In the genomic region with DNA sequence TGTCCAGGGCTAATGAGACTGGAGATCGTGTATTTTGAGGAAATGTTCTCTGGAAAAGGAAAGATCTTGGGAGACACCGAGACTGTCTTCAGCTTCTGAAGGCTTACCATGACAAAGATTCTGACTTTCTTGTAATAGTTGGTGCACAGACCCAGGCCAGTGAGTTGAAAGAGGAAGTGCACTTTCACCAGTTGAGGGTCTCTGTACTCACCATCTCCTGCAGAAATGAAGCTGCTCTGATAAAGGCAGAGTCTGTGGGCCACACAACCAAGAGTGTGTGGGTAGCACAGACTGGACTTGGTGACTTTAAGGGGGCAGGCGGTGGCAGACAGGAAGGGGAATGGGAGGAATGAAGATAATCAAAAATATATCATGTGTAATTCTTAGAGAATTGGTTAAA, we compare ENCODE assay signal across 26 mouse cellular contexts. TPM values are rescaled to one million over a fixed set of nuclear protein-coding genes. Genes with fewer than 3 reads are reported as not detected.
"Had no signal": no experiment of that assay in that cellular context is flagged by ENCODE, and none has a peak within 500 bp of the region (broad histone marks: within the 10 kb centered on the region; RNA-seq: fewer than 3 reads in every experiment).

No protein-coding gene starts in this region.

- H3K36me3 ChIP-seq: heart, embryonic 15.5 days; intestine, embryonic 15.5 days; limb, embryonic 10.5 days had no signal

- H3K4me2 ChIP-seq: heart, embryonic 11.5 days; heart, embryonic 13.5 days; heart, embryonic 15.5 days; hindbrain, embryonic 13.5 days; hindbrain, embryonic 15.5 days; intestine, embryonic 15.5 days; limb, embryonic 12.5 days; liver, embryonic 11.5 days; liver, embryonic 13.5 days; liver, embryonic 15.5 days had no signal

- H3K9ac ChIP-seq: heart, embryonic 13.5 days; heart, embryonic 15.5 days; hindbrain, embryonic 13.5 days; hindbrain, embryonic 15.5 days; intestine, embryonic 15.5 days; limb, embryonic 12.5 days; liver, embryonic 13.5 days; liver, embryonic 15.5 days had no signal

- ATAC-seq: inflammation-experienced regulatory T-cells, adult 6 months; intestine, embryonic 15.5 days; intestine, postnatal 0 days had no signal

- H3K27ac ChIP-seq: heart, adult 2 months; heart, embryonic 13.5 days; heart, embryonic 15.5 days; hindbrain, embryonic 13.5 days; hindbrain, embryonic 15.5 days; intestine, embryonic 15.5 days; layer of hippocampus, adult 2 months; left cerebral cortex, adult 2 months; limb, embryonic 10.5 days; limb, embryonic 12.5 days; liver, embryonic 13.5 days; liver, embryonic 15.5 days had no signal

- H3K4me3 ChIP-seq: heart, adult 2 months; heart, embryonic 13.5 days; heart, embryonic 15.5 days; hindbrain, embryonic 13.5 days; hindbrain, embryonic 15.5 days; intestine, embryonic 15.5 days; layer of hippocampus, adult 2 months; left cerebral cortex, adult 2 months; limb, embryonic 10.5 days; limb, embryonic 12.5 days; liver, embryonic 13.5 days; liver, embryonic 15.5 days had no signal

- H3K9me3 ChIP-seq: heart, embryonic 13.5 days; heart, embryonic 15.5 days; hindbrain, embryonic 13.5 days; hindbrain, embryonic 15.5 days; intestine, embryonic 15.5 days; limb, embryonic 10.5 days; limb, embryonic 12.5 days; liver, embryonic 13.5 days; liver, embryonic 15.5 days had no signal

- H3K27me3 ChIP-seq: heart, embryonic 13.5 days; heart, embryonic 15.5 days; hindbrain, embryonic 13.5 days; hindbrain, embryonic 15.5 days; intestine, embryonic 15.5 days; limb, embryonic 12.5 days; liver, embryonic 13.5 days; liver, embryonic 15.5 days had no signal

- DNase-seq: gastrocnemius, postnatal 14 days; heart, adult 11 months; heart, adult 2 months; heart, postnatal 14 days; heart, postnatal 36 days; kidney, adult 18-20 months; kidney, adult 8-10 months; kidney, postnatal 10 days; kidney, postnatal 25 days; kidney, postnatal 4 days; liver; liver, embryonic 13.5 days had no signal

- H3K4me1 ChIP-seq: heart, embryonic 13.5 days; heart, embryonic 15.5 days; hindbrain, embryonic 13.5 days; hindbrain, embryonic 15.5 days; intestine, embryonic 15.5 days; limb, embryonic 10.5 days; limb, embryonic 12.5 days; liver, embryonic 13.5 days; liver, embryonic 15.5 days had no signal

RNA-seq across cellular contexts. Expression of a gene that starts 41.3 kb away (rescaled TPM):
- polyA plus RNA-seq: heart, embryonic 13.5 days; heart, embryonic 15.5 days; inflammation-experienced regulatory T-cells, adult 6 months; intestine, postnatal 0 days; liver, embryonic 13.5 days; liver, embryonic 15.5 days had no signal
